Mouse (Mus musculus): ENCODE results near the gene Fzd2. TPM values are rescaled to one million over a fixed set of nuclear protein-coding genes. Genes with fewer than 3 reads are reported as not detected.

The Fzd2 gene
- polyA plus RNA-seq, 1 experiment from 2014 or later, result 41.7 TPM

DNA sequence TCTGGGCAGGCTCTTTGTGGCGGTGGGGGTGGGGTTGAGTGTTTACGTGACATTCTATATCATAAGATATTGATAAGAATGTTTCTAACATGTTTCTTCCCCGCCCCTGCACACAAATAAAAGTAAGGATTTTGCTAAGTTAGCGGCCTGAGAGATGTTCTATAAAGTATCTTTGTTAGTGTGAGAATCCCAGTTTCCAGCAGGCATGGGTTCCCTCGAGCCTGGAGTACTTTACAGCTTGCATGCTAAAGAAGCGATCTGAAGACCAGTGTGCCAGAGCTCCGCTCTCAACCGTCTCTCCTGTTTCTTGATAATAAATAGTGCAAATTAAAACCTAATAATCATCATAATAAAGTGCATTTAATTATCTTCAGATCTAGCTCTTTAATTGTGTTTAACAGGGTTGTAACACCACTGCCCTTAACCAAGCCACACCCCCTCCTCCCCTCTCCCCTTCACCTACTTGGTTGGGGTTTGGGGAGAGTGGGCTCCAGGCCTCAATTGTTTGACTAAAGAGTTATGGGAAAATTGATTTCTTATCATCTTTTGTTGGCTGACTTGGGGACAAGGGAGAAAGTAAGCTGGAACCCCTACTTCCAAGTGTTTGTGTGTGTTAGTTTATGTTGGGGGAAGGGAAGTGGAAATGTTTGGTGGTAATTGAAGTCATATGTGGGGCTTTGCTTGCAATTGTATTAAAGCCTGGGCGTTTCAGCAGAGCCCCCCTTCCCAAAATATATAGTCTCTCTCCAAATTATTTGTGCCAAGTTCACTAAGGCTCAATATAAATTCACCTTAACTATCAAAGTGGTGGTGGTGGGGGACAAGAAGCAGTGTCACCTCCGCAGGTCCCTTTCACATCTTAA, 3.7 kb downstream of the Fzd2 start:
- Histone ChIP-seq H3K27ac (ENCODE audit: low read depth, low read length) (peak overlapping the region; percentile 84; the same call in 1 of the 2 replicates), H3K9me3 (ENCODE audit: control insufficient read depth, low read length) (no peaks in the 10 kb centered on the region), H3K4me1 (ENCODE audit: control insufficient read depth, insufficient read depth, low read length) (peaks cover 49% of the 10 kb centered on the region), H3K4me2 (replicated peaks; ENCODE audit: low read depth, low read length) (peak overlapping the region; percentile 71), H3K4me3 (ENCODE audit: low read length) (peak overlapping the region; percentile 90), H3K36me3 (ENCODE audit: control insufficient read depth, insufficient read depth, low read length) (no peaks in the 10 kb centered on the region; the same call in 1 of the 2 replicates), H3K9ac (ENCODE audit: low read depth, low read length) (peak overlapping the region; percentile 96), H3K27me3 (ENCODE audit: control insufficient read depth, insufficient read depth, low read length) (peaks cover 8% of the 10 kb centered on the region; the same call in 1 of the 2 replicates)
- ATAC-seq (ENCODE audit: low FRiP score, low TSS enrichment), result no peak
- WGBS, result 16% methylated on average over 10 of the region's 10 CpGs

DNA sequence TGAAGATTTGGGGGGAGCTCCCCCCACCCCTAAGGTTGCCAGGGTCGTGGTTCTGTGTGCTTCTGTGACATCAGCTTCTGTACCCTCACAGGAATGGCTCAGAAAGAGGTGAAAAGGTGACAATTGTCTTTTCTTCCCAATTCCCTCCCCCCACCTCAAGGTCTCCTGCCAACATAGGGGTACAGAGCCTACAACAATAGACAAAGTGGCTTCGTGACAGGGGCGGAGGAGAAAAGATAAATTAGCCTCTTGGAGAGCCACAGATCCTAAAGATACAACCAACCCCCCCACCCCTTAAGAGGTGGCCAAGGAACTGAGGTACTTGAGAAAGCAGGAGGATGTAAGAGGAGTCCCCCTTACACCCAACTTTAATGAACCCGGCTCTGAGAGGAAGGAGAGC, 4.5 kb downstream of the Fzd2 start:
- peak overlapping the region; percentile 71 for H3K4me2 ChIP-seq (replicated peaks; ENCODE audit: low read depth, low read length)

DNA sequence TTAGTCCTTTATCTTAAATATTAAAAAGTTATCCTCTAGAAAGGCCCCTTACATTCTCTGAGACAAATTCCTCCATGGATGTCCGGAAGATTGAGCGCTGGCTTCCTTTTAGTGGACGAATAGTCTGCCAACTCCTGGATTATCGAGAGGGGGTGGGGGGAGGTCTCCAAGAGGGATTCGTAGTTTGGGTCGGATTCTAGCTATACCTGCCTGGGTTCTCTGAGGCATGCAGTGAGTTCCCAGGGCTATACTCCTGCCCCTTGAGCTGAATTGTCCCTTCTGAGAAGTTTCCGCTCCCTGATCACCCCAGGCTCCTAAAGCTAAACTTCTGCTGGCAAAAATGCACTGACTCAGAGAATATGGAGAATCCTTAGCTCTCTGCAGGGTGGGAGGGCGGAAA, 5.3 kb downstream of the Fzd2 start:
- 29% methylated on average over 8 of the region's 8 CpGs for WGBS
- peak overlapping the region; percentile 90 for H3K4me3 ChIP-seq (ENCODE audit: low read length)
- H3K4me2 ChIP-seq (replicated peaks; ENCODE audit: low read depth, low read length), result peak overlapping the region; percentile 71
- peaks cover 49% of the 10 kb centered on the region for H3K4me1 ChIP-seq (ENCODE audit: control insufficient read depth, insufficient read depth, low read length)
- H3K36me3 ChIP-seq (ENCODE audit: control insufficient read depth, insufficient read depth, low read length), result no peaks in the 10 kb centered on the region; the same call in 1 of the 2 replicates
- H3K27ac ChIP-seq (ENCODE audit: low read depth, low read length), result peak overlapping the region; percentile 84; the same call in 1 of the 2 replicates
- H3K9me3 ChIP-seq (ENCODE audit: control insufficient read depth, low read length), result no peaks in the 10 kb centered on the region
- H3K27me3 ChIP-seq (ENCODE audit: control insufficient read depth, insufficient read depth, low read length), result peaks cover 8% of the 10 kb centered on the region; the same call in 1 of the 2 replicates
- H3K9ac ChIP-seq (ENCODE audit: low read depth, low read length), result 0 out of 2 replicates have a peak overlapping the region, but pooled peaks have one; percentile 96
- no peak for ATAC-seq (ENCODE audit: low FRiP score, low TSS enrichment)

More for the DNA sequence above, 4.5 kb downstream of the Fzd2 start:
- Histone ChIP-seq H3K4me3 (ENCODE audit: low read length) (peak overlapping the region; percentile 90), H3K9me3 (ENCODE audit: control insufficient read depth, low read length) (no peaks in the 10 kb centered on the region), H3K27ac (ENCODE audit: low read depth, low read length) (peak overlapping the region; percentile 84; the same call in 1 of the 2 replicates), H3K9ac (ENCODE audit: low read depth, low read length) (peak overlapping the region; percentile 96; the same call in 1 of the 2 replicates), H3K36me3 (ENCODE audit: control insufficient read depth, insufficient read depth, low read length) (no peaks in the 10 kb centered on the region; the same call in 1 of the 2 replicates), H3K27me3 (ENCODE audit: control insufficient read depth, insufficient read depth, low read length) (peaks cover 8% of the 10 kb centered on the region; the same call in 1 of the 2 replicates), H3K4me1 (ENCODE audit: control insufficient read depth, insufficient read depth, low read length) (peaks cover 49% of the 10 kb centered on the region)
- 16% methylated on average over 4 of the region's 4 CpGs for WGBS
- ATAC-seq (ENCODE audit: low FRiP score, low TSS enrichment), result no peak

DNA sequence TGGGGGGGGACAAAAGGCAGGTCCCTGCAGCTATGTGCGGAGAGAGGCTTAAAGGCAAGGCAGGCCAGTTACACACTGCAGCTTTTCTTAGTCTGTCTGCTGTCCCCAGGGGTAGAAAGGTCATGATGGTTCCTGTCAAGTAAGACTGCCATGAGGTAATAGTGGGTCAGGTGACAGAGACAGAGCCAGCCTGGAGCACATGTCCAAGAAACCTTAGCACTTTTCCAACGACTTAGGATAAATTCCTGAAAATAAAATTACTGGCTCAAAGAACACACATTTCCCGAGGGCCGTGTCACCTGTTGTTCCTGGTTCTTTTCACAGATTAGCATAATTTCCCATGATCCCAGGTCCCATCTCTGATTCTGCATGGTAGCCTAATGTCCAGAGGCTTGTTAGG, 6.1 kb downstream of the Fzd2 start:
- Histone ChIP-seq H3K9ac (ENCODE audit: low read depth, low read length) (no peak overlapping the region), H3K4me3 (ENCODE audit: low read length) (no peak overlapping the region), H3K4me2 (replicated peaks; ENCODE audit: low read depth, low read length) (no peak overlapping the region), H3K36me3 (ENCODE audit: control insufficient read depth, insufficient read depth, low read length) (no peaks in the 10 kb centered on the region; the same call in 1 of the 2 replicates), H3K4me1 (ENCODE audit: control insufficient read depth, insufficient read depth, low read length) (peaks cover 49% of the 10 kb centered on the region), H3K9me3 (ENCODE audit: control insufficient read depth, low read length) (no peaks in the 10 kb centered on the region), H3K27ac (ENCODE audit: low read depth, low read length) (peak overlapping the region; percentile 84; the same call in 1 of the 2 replicates), H3K27me3 (ENCODE audit: control insufficient read depth, insufficient read depth, low read length) (0 out of 2 replicates have a peak, but pooled peaks cover 5% of the 10 kb centered on the region)
- ATAC-seq (ENCODE audit: low FRiP score, low TSS enrichment), result peak; percentile 22
- WGBS, result 11% methylated on average over 4 of the region's 4 CpGs

DNA sequence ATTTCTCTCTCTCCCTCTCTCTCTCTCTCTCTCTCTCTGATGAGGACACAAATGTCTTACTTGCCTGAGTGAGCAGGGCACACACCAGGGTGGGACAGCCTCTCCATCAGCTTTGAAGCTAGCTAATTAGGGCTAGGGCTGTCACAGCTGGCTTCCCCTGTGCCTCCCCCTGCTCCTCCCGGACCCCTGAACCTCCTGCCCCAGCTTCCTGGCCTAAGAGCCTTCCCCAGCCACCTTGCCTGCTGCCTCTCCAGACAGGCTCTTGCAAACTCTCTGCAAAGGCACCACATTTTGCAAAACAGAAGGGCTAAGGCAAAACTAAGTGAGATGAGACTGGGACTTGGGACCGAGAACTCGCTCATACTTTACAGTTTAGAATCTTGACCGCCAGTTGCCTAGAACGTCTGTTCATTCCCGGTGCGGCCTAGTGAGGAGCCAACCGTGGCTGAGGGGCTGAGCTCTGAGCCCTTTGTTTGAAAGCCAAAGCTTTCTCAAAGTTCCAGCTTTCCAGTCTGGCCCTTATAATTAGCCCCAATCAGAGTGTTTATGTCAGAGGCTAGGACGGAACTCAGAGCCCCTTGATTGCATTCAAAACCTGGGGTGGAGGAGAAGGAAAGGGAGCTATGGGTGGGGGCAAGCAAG, 6.6 kb downstream of the Fzd2 start:
- Histone ChIP-seq H3K27ac (ENCODE audit: low read depth, low read length) (peak overlapping the region; percentile 84), H3K9me3 (ENCODE audit: control insufficient read depth, low read length) (no peaks in the 10 kb centered on the region), H3K9ac (ENCODE audit: low read depth, low read length) (peak overlapping the region; percentile 0; the same call in 1 of the 2 replicates), H3K27me3 (ENCODE audit: control insufficient read depth, insufficient read depth, low read length) (0 out of 2 replicates have a peak, but pooled peaks cover 4% of the 10 kb centered on the region), H3K36me3 (ENCODE audit: control insufficient read depth, insufficient read depth, low read length) (no peaks in the 10 kb centered on the region; the same call in 1 of the 2 replicates), H3K4me2 (replicated peaks; ENCODE audit: low read depth, low read length) (peak overlapping the region; percentile 15), H3K4me3 (ENCODE audit: low read length) (no peak overlapping the region), H3K4me1 (ENCODE audit: control insufficient read depth, insufficient read depth, low read length) (peaks cover 46% of the 10 kb centered on the region)
- 8% methylated on average over 9 of the region's 9 CpGs for WGBS
- ATAC-seq (ENCODE audit: low FRiP score, low TSS enrichment), result peak; percentile 84

DNA sequence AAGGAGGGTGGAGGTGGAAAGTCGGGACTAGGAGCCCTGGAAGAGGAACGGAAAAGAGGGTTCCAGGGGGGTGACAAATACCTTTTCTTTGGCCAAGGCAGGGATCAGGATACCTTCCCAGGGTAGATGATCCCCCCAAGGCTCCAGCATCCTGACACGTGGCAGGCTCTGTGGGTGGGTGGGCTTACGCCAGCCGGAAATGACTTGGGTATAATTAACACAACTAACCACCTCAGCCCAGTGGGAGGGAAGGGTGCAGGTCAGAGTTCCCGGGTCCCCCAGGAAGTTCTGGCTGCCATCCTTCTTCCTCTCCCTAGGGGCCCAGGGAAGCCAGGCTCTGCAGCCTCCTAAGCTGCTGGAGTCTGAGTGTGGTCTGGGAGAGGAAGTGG, 7.1 kb downstream of the Fzd2 start:
- ATAC-seq (ENCODE audit: low FRiP score, low TSS enrichment), result peak; percentile 38; the same call in 1 of the 2 replicates
- H3K27ac ChIP-seq (ENCODE audit: low read depth, low read length), result peak overlapping the region; percentile 84
- peak overlapping the region; percentile 0; the same call in 1 of the 2 replicates for H3K9ac ChIP-seq (ENCODE audit: low read depth, low read length)
- no peaks in the 10 kb centered on the region for H3K9me3 ChIP-seq (ENCODE audit: control insufficient read depth, low read length)
- 9% methylated on average over 6 of the region's 6 CpGs for WGBS
- H3K4me3 ChIP-seq (ENCODE audit: low read length), result no peak overlapping the region
- H3K4me2 ChIP-seq (replicated peaks; ENCODE audit: low read depth, low read length), result peak overlapping the region; percentile 15
- H3K4me1 ChIP-seq (ENCODE audit: control insufficient read depth, insufficient read depth, low read length), result peaks cover 42% of the 10 kb centered on the region
- H3K36me3 ChIP-seq (ENCODE audit: control insufficient read depth, insufficient read depth, low read length), result no peaks in the 10 kb centered on the region; the same call in 1 of the 2 replicates
- H3K27me3 ChIP-seq (ENCODE audit: control insufficient read depth, insufficient read depth, low read length), result no peaks in the 10 kb centered on the region

DNA sequence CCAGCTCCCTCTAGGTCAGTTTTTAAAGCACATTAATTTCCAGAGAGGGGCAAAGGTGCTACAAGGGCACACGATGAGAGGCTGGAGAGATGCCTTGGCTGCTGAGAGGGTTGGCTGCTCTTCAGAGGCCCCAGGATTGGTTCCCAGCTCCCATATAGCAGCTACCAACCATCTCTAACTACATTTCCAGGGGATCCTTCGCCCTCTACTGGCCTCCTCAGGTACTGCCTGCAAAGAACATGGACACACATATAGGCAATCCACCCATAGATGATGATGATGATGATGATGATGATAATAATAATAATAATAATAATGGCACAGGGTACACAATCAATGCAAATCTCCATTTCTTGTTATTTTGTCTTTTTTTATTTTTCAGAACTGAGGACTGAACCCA, 15.3 kb downstream of the Fzd2 start:
- 70% methylated on average over 2 of the region's 2 CpGs for WGBS

DNA sequence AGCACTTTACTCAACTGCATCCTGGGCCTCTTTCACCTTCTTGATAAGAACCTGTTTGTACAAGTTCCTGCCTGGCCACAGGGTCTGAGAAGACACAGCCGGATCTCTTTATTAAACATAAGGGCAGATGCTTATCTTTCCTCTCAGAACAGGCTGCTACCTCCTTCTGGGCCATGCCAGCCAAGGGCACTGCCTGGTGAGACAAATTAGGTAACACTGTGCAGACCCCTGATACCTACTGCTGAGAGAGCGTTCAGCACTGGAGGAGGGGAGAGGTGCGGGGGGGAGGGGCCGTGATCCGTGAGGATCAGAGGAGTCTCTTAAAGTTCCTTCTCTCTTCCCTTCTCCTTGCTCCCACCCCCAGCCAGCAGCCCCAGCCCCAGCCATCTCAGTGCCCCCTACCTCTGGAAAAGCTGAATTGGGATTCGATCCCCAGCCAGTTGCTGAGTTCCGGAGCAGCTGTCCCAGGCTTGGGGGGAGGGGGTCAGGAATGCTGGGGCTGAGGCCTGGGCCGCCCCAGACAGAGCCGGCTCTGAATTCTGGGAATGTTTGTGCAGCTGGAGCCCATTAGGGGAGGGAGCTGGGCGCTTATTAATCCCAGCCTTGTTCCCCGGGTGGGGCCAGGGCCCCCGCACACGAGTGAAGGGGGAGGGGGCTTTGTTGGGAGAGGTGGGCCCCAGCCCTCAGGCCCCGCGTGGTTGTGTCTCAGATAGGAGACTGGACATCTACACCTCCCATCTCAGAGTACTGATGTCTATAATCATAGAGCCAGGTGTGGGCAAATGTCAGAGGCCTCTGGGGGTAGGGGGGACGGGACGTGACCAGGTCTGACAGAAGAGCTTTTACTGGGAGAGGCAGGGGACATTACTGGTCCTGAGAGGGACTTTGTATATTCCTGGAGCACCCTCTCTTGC, 19.9 kb downstream of the Fzd2 start:
- ATAC-seq (ENCODE audit: low FRiP score, low TSS enrichment), result peak; percentile 90
- WGBS, result 8% methylated on average over 17 of the region's 17 CpGs
- peaks cover 20% of the 10 kb centered on the region for H3K4me1 ChIP-seq (ENCODE audit: control insufficient read depth, insufficient read depth, low read length)

More for the DNA sequence above, 15.3 kb downstream of the Fzd2 start:
- Histone ChIP-seq H3K9ac (ENCODE audit: low read depth, low read length) (no peak overlapping the region), H3K27ac (ENCODE audit: low read depth, low read length) (no peak overlapping the region), H3K4me2 (replicated peaks; ENCODE audit: low read depth, low read length) (no peak overlapping the region), H3K36me3 (ENCODE audit: control insufficient read depth, insufficient read depth, low read length) (no peaks in the 10 kb centered on the region), H3K4me3 (ENCODE audit: low read length) (no peak overlapping the region), H3K9me3 (ENCODE audit: control insufficient read depth, low read length) (peaks cover 5% of the 10 kb centered on the region), H3K4me1 (ENCODE audit: control insufficient read depth, insufficient read depth, low read length) (peaks cover 12% of the 10 kb centered on the region), H3K27me3 (ENCODE audit: control insufficient read depth, insufficient read depth, low read length) (no peaks in the 10 kb centered on the region)
- ATAC-seq (ENCODE audit: low FRiP score, low TSS enrichment), result no peak

More for the DNA sequence above, 19.9 kb downstream of the Fzd2 start:
- no peaks in the 10 kb centered on the region for H3K36me3 ChIP-seq (ENCODE audit: control insufficient read depth, insufficient read depth, low read length)
- peaks cover 5% of the 10 kb centered on the region for H3K9me3 ChIP-seq (ENCODE audit: control insufficient read depth, low read length)
- H3K27me3 ChIP-seq (ENCODE audit: control insufficient read depth, insufficient read depth, low read length), result no peaks in the 10 kb centered on the region
- peak overlapping the region; percentile 87 for H3K27ac ChIP-seq (ENCODE audit: low read depth, low read length)
- H3K4me3 ChIP-seq (ENCODE audit: low read length), result peak overlapping the region; percentile 21
- H3K4me2 ChIP-seq (replicated peaks; ENCODE audit: low read depth, low read length), result peak overlapping the region; percentile 27
- peak overlapping the region; percentile 24; the same call in 1 of the 2 replicates for H3K9ac ChIP-seq (ENCODE audit: low read depth, low read length)

All from kidney, embryonic 14.5 days (tissue).